Mouse (Mus musculus): ENCODE results near the gene Gm4763.

- TF ChIP-seq CTCF (IDR thresholded peaks at IDR 0.05; ENCODE audit: borderline replicate concordance, insufficient read depth, low read depth, low read length) (no peak), POLR2A (IDR thresholded peaks at IDR 0.05; ENCODE audit: borderline replicate concordance, insufficient read depth, low read length) (no peak)
Observed at GRCm38 (mm10) chr7:24751610-24752009, 24.9 kb upstream of the Gm4763 start.
